Mouse (Mus musculus) thymus, postnatal 4 days (tissue): ENCODE data around the gene Papss1.

Experiments
- DNase-seq: peaks from one replicate; pipeline ENCODE4 v3.0.0; 2021

Papss1 gene

DNA sequence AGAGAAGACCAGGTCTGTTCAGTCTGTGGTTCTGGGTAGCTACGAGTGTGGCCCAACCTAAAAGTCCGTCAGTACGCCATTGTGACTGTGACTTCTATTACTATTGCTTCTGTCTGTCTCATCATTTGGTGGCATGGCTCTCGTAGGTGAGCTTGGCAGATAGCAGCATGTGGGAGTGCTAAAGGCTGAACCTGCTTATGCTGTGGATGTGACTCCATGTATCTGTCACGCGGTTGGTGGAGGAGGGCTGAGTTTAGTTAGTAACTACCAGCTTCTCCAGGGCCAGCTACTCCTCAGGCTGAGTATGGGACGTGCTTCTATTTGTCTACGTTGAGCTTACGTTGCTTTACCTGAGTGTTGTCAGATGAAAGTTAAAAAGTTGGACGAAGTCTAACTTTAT lies 23.4 kb downstream of the Papss1 start:
- DNase-seq, result no peak

DNA sequence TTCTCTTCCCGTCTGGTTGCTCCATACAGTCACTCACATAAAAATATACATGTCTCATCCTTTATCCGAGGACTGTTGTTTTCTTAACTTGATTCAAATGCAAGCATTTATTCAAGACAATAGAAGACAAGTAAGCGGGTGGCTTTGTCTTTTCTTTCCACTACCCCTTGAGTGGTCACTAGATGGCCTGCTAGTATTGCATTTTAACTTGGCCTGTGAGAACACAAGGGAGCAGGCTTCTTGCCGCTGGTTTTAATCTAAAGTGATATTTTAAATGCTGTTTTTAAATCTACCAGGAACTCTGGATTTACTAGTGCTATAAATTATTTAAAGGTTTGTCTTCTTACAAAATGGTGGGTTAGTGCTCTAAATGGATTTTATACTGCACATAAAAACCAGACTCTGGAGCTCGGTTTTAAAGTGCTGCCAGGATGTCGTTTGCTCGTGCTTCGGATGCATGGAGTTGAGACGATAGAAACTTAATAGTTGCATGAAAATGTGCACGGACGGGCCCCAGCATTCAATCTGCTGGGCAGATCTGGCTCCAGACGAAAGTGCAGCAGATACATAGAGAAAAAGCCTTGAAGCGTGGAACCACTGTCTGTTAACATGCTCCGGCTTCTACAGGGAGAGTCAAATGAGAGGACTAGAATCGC lies 28.7 kb downstream of the Papss1 start:
- DNase-seq, result no peak

DNA sequence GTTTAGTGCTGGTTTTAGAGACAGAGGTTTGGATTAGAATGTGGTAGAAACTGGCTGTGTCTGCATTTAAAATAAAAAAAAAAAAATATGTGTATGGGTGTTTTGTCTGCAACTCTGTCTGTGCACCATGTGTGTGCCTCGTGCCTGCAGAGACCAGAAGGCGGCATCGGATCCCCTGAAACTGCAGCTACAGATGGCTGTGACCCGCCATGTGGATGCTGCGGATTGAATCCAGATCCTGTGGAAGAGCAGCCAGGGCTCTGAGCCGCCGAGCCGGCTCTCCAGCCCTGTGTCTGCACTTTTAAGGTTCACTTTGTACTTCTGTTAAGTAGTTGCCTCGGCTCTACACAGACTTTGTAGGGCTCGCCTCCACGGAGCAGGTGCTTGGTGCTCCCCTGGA lies 29.8 kb downstream of the Papss1 start:
- no peak for DNase-seq

DNA sequence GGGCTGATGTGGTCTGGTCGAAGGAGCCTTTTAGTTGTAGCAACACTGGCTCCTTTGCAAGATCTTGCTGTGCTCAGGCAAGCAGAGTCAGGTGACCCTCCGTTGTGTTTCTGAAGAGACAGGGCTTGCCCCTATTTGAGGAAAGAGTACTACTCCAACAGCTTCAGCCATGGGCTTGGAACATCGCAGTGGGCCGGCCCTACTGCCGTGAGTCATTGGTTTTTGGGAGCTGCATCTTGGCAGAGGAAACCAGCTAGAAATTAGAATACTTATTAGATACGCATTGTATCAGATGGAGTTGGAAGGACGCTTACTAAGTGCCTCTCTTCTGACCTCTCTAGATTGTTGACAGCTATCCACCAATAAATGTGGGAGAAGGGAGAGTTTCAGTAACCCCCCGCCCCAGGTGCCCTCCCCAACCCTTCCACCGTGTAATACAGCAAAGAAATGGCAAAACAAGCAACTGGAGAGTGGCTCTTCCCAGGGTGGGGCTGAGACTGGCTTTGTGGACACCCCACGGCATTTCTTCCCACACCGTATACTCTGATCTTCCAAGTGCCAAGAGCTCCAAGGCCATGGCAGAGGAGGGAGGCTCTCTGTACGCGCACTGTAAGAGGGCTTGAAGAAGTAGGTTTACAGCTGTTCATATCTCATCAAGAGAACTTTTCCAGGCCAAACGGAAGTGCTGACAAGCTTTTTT lies 31.1 kb downstream of the Papss1 start:
- DNase-seq, result no peak

DNA sequence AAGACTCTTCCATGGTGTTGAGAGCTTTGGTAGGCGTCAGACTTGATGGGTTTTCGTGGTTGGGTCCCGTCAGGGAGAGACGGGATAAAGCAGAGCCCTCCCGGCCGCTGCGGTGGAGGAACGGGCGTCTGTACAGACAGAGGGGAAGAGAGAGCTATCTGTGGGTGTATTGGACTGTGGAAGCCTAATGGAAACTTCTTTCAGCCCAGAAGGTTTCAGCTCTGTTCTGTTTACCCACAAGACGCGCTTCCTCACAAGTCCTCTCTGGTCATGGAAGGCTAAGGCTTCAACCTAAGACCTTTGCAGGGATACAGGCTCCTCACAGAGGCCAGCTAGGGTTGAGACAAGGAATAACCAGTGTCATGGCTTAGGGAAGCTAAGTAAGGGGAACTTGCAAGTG lies 36.2 kb downstream of the Papss1 start:
- no peak for DNase-seq

DNA sequence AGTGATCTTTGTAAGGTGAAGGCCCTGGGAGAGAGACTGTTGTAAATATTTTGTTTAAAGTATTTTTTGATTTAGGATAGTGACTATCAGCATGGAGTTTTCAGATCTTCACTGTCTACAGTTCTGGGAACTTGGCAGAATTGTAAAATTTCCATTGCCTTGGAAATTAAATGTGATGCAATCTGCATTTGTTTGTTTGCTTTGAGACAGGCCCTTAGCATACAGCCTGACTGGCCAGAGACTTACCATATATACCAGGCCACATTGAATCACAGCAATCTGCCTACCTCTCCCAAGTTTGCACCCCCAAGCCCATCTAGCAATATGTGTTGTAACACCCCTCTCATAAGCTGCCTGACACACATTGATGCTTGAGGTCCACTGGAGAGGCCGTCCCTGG lies 36.8 kb downstream of the Papss1 start:
- DNase-seq, result no peak

DNA sequence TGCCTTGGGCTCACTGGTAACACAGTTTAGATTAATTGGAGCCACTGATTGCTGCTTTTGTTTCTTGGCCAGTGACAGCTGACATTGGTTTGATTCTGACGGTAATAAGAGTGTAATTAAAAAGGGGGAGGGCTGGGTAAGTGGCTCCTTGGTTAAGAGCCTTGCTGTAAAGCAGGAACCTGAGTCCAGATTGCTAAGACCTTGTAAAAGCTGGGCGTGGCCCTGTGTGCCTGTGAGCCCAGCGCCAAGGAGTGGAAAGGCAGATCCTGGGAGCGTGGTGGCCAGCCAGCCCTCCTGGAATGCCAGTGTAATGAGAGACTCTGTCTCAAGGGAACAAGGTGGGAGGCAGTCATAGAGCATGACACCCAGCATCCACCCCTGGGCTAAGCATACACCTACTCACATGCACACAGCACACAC lies 38.4 kb downstream of the Papss1 start:
- no peak for DNase-seq

DNA sequence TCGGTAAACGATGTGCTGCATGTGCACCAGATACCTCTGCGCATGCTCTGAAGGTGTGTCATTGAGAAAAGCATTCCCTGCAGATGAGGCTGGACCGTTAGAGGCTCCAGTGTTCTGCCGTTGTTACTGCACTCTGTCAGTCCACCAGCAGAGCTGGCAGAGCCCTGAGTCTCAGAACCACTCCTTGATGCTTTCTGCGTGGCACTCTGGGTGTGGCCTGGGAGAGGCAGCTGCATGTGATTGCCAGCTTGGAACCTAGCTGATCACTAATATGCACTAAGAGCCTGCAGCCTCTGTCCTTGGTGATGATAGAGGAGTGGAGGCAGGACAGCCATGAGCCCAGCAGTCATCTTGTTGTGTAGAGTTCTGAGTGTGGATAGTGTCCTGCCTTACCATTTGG lies 43.5 kb downstream of the Papss1 start:
- no peak for DNase-seq

DNA sequence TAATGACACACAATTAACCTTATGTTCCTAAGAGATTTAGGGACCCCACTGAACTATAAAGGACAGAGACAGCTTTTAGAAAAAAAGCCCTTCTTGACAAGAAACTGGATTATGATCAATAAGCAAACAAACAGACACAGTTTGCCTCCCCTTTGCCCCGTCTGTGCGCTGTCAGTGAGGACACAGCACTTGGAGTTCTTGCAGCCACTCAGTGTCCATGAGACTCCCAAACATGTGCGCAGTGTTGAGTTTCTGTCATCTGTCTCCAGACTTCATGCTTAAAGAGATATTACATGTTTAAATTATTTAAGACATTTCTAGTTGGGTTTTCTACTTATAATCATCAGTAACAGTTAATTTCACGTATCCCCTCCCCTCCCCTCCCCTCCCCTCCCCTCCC lies 45.1 kb downstream of the Papss1 start:
- DNase-seq, result no peak

DNA sequence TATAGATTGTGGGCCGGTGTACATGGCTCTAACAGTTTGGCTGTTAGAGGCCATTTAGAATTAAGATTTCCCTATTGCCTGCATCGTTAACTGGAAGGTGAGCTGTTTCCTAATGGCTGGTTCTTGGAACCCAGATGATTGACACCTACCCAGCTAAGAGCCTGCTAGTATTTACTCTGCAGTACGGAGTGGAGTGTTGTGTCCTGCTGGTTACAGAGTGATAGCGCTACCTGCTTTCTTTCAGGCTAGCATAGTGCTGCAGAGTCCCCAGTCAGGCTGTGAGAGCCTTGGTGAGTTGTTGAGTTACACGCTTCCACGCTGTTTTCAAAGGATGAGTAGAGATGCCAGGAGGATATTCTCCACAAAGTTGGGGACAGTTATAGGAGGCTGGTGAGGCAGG lies 46.0 kb downstream of the Papss1 start:
- DNase-seq, result no peak

DNA sequence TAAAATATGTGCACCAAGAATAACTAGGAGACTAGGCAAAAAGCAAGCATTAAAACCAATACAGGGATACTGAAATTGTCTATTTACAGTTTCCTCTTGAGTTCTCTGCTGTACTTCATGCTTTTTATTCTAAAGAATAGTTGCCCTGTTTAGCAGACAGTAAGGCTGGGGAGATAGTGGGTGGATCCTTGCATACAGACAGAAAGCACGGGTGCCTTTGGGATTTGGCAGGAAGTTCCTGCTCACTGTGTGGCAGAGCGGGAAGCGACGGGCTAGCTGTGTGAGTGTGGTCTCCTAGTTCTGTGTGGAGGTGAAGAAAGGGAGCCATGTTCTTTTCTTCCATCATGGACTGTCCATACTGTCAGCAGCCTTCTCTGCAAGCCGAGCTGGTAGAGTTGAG lies 48.3 kb downstream of the Papss1 start:
- DNase-seq, result no peak

DNA sequence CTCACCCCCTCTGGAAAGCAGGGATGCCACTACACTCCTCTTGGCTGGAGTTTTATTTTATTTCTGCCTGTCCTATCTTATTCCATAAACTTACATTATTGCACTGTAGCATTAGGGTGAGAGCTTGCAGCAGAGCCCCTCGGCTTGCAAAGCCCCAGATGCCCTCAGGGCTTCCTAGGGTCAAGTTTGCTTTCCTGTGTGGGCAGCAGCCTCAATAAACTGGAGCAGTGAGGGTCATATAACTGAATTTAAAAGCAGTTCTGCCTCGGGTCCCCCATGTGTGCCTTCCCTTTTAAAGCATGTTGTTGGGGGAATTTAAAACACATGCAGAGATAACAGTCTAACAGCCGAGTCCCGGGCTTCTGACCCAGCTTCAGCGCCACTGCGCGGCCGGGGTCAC lies 49.5 kb downstream of the Papss1 start:
- no peak for DNase-seq

DNA sequence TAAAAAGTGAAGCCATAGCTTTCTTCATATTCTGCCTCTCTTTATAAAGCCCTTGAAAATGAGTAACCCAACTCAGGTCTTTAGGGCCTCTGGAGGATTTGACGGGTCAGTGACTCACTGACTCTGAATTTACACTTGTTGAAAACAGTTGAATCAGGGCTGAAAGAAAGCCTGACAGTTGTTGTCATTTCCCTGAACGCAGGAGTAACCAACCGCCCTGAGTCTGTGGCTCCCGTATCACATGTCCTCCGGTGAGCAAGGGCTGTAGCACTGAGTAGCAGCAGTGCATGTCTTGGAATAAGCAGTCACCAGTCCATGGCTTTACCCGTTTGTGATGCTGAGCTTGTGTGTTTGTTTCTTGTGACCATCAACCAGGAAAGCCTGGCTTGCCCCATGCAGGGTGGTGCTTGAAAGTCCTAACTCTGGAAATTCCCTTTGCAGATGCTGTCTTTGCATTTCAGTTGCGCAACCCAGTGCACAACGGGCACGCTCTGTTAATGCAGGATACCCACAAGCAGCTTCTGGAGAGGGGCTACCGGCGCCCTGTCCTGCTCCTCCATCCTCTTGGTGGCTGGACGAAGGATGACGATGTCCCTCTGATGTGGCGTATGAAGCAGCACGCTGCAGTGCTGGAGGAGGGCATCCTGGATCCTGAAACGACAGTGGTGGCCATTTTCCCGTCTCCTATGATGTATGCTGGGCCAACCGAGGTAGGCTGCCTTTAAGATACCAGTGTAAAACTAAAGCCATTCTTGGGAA lies 54.2 kb downstream of the Papss1 start:
- no peak for DNase-seq

DNA sequence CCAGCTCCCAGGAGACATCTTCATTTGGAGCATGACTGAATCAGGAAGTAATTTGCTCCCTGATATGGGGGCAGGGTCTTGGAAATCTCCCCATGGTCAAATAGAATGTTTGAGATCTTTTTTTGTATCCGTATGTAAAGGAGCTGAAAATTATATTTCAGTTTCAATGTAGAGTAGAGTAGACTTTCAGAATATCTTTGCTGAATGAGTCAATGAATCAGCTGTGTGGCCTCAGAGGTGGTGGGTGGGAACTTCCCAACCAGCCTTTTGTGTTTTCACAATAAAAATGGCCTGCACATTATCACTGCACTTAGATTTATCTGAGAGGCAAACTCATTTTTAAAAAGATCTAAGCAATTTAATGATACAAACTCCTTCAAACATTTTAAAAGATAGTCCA lies 58.6 kb downstream of the Papss1 start:
- no peak for DNase-seq

DNA sequence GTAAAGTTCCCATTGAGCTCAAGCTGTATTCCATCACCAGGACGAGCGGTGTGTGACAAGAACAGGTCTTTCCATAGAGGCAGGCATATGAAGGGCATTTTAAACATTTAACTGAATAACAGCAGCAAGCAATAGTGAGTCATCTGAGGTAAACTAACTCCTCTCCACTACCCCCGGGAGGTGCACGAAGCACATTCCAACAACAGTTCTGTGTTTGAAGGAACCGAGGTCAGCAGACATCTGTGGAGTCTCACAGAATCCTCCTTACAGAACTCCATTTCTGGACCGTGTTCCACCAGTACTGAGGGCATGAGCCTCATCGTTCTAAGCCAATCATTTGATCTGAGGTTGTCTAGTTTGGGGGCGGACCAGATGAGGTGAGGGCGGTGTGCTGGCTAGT lies 59.5 kb downstream of the Papss1 start:
- DNase-seq, result no peak

DNA sequence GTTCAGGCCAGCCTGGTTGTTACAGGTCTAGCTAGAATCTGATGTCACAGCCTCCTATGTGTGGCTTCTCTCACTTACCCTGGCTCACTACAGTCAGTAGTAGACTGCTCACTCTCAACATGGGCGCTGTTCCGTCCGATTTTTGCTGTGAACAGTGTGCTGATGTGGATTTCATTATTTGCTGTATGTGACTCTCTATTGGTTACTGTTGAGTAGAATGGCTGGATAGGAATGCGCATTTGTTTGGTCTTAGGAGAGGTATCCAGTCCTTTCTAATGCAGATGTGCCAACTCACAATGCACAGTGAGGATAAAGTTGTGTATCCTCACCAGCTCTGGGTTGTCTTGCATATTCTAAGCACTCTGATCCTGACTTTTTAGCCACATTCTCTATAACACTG lies 62.9 kb downstream of the Papss1 start:
- no peak for DNase-seq

DNA sequence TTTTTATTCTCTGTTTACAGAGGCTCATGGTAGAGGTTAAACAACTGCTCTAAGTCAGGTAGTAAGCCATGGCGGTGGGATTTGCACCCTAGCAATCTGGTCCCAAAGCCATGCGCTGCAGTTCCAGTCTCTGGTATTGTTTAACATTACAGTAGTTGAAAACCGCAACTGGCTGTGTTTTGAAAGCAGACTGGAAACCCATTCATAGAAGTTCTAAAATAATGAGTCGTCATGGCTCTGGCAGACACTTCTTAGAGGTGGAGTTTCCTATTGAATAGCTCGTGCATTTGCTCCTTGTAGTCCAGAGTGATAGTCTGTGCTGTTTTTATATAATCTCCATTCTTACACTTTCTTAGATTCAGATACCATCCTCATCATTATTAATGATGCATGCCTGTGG lies 63.7 kb downstream of the Papss1 start:
- DNase-seq, result no peak

DNA sequence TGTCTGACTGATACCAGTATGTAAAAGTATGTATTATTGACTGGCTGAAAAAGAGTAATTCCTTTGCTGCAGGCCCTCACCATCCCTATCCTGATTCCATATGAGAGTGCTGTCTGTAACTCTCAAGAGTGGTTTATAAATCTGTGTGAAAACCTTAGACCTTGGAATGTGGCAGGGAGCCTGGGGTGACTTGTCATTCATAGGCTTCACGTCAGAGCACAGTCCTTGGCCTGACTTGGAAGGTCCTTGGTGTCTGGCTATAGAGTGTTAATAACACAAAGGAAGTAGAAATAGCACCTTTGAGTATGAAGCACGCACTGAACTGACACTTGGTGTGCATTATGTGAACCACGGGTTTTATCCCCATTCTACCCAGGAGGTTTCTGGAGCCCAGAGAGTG lies 64.4 kb downstream of the Papss1 start:
- no peak for DNase-seq

DNA sequence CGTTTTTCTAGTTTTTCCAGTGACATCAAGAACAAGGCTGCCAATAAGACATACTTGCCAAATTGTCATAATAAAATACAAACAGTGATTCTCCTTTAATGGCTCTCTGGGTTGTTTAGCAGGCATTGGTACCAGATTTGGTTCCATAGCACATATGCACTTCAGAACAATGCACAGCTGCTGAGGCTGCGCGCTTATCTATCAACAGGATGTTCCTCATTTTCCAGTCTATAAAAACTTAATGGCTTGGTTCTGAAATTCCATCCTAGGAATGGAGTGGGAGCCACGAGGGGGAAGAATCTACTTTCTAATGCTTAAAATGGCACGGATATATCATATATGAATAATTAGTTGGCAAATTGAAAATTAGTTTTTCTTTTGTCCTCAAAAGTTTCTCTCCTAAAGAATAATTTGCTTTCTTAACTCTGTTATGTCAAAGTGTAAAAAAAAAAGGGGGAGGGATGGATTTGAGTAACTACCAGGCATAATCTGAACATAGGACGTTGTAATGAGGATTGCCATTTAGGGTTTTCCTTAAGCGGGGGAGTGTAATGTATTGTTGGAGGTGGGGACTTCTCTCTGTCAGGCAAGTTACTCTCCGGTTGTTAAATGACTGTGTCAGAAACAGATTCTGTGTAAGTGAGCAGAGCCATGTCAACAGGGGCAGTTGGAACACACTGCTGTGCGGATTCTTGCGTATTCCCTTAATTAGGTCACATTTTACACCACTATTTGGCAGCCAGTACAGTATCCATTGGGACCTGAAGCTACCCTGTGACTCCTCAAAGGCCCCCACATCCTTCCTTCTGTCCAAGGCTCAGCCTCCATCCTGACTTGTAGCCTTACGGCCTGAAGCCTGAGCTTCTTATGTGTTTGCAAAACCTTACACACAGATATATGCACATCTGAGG lies 66.1 kb downstream of the Papss1 start:
- no peak for DNase-seq

DNA sequence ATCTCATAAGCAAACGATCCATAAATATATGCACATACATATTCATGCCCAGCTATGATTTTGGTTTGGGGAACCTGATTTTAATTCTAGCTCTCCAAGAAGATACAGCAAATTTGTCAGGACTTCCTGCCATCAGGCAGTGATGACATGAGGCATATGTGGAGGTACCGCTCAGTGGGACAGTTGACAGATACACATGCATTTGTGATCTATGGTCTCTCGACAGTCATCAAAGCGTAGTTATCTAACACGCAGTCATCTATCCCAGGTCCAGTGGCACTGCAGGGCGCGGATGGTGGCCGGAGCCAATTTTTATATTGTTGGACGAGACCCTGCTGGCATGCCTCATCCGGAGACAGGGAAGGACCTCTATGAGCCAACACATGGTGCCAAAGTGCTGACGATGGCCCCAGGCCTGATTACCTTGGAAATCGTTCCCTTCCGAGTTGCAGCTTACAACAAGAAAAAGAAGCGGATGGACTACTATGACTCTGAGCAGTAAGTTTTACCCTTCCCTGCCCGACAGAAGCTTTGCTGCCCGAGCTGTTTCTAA lies 66.8 kb downstream of the Papss1 start:
- DNase-seq, result no peak

DNA sequence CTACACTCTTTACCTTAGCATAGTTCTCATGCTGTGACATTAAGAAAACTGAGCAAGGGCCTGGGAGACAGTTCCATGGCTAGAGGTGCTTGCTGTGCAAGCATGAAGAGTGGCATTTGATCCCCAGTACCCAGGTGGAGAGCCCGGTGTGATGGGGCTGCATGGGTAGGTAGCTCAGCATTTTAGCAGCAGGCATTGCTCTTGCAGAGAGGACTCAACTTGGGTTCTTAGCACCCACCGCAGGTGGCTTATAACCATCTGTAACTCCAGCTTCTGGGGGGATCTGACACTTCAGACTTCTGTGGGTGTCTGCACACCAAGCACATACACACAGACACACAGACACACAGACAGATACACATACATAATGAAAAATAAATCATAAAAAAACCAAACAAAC lies 69.5 kb downstream of the Papss1 start:
- no peak for DNase-seq

DNA sequence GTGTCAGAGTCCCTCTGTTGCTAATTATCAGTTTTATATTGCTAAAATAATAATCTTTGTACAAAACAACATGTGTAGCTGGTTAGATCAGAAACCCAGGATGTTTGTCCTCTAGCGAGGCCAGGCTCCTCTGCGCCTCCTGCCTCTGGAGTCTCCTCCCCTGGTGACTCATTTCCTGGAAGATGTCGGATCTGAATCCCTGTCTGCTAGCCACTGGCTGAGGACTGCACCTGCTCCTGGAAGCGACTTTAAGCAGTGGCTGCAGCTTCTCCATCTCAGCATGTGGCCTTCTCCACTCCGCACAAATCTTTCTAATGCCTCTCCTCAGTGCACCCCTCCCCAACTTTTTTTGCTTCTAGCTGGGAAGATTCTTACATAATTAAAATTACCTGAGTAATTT lies 71.6 kb downstream of the Papss1 start:
- DNase-seq, result no peak

DNA sequence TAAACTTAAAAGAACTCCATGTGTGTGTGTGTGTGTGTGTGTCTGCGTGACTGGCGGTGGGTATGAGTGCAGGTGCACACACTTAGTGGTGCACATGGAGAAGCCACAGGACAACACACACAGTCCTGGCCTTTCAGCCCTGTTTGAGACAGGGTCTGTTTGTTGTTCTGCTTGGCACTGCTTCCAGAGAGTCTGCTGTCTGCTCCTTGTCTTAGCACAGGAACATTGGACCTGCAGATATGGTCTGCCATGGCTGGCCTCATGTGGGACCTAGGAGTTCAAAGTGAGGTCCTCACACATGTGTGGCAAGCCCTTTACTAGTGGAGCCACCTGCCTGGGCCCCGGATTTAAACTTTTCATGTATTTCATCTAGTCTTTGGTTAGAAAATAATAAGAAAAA lies 72.4 kb downstream of the Papss1 start:
- DNase-seq, result no peak
